Mouse (Mus musculus): ENCODE data around the gene Kng1. TPM values are rescaled to one million over a fixed set of nuclear protein-coding genes. Genes with fewer than 3 reads are reported as not detected.
"Not testable (repeated sequence)": the region's sequence is repeated elsewhere in the genome, so short reads cannot be mapped to it uniquely, and the experiment has no call there.

Gene Kng1
- 0.32 TPM in 1 of 2 replicates, not detected in the other for polyA plus RNA-seq (2012; rRNA removed)

GRCm38 (mm10) chr16:23057668-23058447, at the start of gene Kng1:
Kng1 (plus strand) TSS chr16:23057865.
- not testable (repeated sequence) for DNase-seq (ENCODE audit: extremely low spot score in 1 of 2, low spot score in 1 of 2)

- not testable (repeated sequence) for DNase-seq (ENCODE audit: extremely low spot score in 1 of 2, low spot score in 1 of 2)
Observed at GRCm38 (mm10) chr16:23013786-23014185, 43.9 kb upstream of the Kng1 start.

- DNase-seq (ENCODE audit: extremely low spot score in 1 of 2, low spot score in 1 of 2): peak in 1 of 2 experiments; percentile 1
Observed at GRCm38 (mm10) chr16:23014645-23015044, 43.0 kb upstream of the Kng1 start.

GRCm38 (mm10) chr16:23020571-23020970, 37.1 kb upstream of the Kng1 start:
- DNase-seq (ENCODE audit: extremely low spot score in 1 of 2, low spot score in 1 of 2): not testable (repeated sequence)

- no peak for DNase-seq (ENCODE audit: extremely low spot score in 1 of 2, low spot score in 1 of 2)
Observed at GRCm38 (mm10) chr16:23025111-23025510, 32.6 kb upstream of the Kng1 start.

GRCm38 (mm10) chr16:23026582-23026981, 31.1 kb upstream of the Kng1 start:
- DNase-seq (ENCODE audit: extremely low spot score in 1 of 2, low spot score in 1 of 2): no peak

- DNase-seq (ENCODE audit: extremely low spot score in 1 of 2, low spot score in 1 of 2): not testable (repeated sequence)
Observed at GRCm38 (mm10) chr16:23027341-23027740, 30.3 kb upstream of the Kng1 start.

GRCm38 (mm10) chr16:23028966-23029600, 28.6 kb upstream of the Kng1 start, which contains the start of gene Kng2:
Kng2 (minus strand) TSS chr16:23029482.
- not testable (repeated sequence) for DNase-seq (ENCODE audit: extremely low spot score in 1 of 2, low spot score in 1 of 2)

- no peak for DNase-seq (ENCODE audit: extremely low spot score in 1 of 2, low spot score in 1 of 2)
Observed at GRCm38 (mm10) chr16:23030673-23031435, 26.8 kb upstream of the Kng1 start.

GRCm38 (mm10) chr16:23033673-23034072, 24.0 kb upstream of the Kng1 start:
- no peak for DNase-seq (ENCODE audit: extremely low spot score in 1 of 2, low spot score in 1 of 2)

- no peak for DNase-seq (ENCODE audit: extremely low spot score in 1 of 2, low spot score in 1 of 2)
Observed at GRCm38 (mm10) chr16:23037744-23038143, 19.9 kb upstream of the Kng1 start.

GRCm38 (mm10) chr16:23039281-23039680, 18.4 kb upstream of the Kng1 start:
- DNase-seq (ENCODE audit: extremely low spot score in 1 of 2, low spot score in 1 of 2): no peak

GRCm38 (mm10) chr16:23040876-23041275, 16.8 kb upstream of the Kng1 start:
- no peak for DNase-seq (ENCODE audit: extremely low spot score in 1 of 2, low spot score in 1 of 2)

GRCm38 (mm10) chr16:23046319-23046718, 11.3 kb upstream of the Kng1 start:
- DNase-seq (ENCODE audit: extremely low spot score in 1 of 2, low spot score in 1 of 2): peak in 1 of 2 experiments; percentile 62

- not testable (repeated sequence) for DNase-seq (ENCODE audit: extremely low spot score in 1 of 2, low spot score in 1 of 2)
Observed at GRCm38 (mm10) chr16:23059630-23060029, 2.0 kb downstream of the Kng1 start.

- DNase-seq (ENCODE audit: extremely low spot score in 1 of 2, low spot score in 1 of 2): not testable (repeated sequence)
Observed at GRCm38 (mm10) chr16:23060781-23061325, 3.2 kb downstream of the Kng1 start.

- DNase-seq (ENCODE audit: extremely low spot score in 1 of 2, low spot score in 1 of 2): not testable (repeated sequence)
Observed at GRCm38 (mm10) chr16:23077516-23077915, 19.9 kb downstream of the Kng1 start.

- DNase-seq (ENCODE audit: extremely low spot score in 1 of 2, low spot score in 1 of 2): not testable (repeated sequence)
Observed at GRCm38 (mm10) chr16:23087159-23087558, 29.5 kb downstream of the Kng1 start.

GRCm38 (mm10) chr16:23087712-23088111, 30.0 kb downstream of the Kng1 start:
- not testable (repeated sequence) for DNase-seq (ENCODE audit: extremely low spot score in 1 of 2, low spot score in 1 of 2)

- not testable (repeated sequence) for DNase-seq (ENCODE audit: extremely low spot score in 1 of 2, low spot score in 1 of 2)
Observed at GRCm38 (mm10) chr16:23088491-23088890, 30.8 kb downstream of the Kng1 start.

- DNase-seq (ENCODE audit: extremely low spot score in 1 of 2, low spot score in 1 of 2): not testable (repeated sequence)
Observed at GRCm38 (mm10) chr16:23091345-23091744, 33.7 kb downstream of the Kng1 start.

All from frontal cortex, adult 2 months (tissue).